Mouse (Mus musculus) heart, postnatal 25 days (tissue): Measurements from ENCODE around the gene Stk40. TPM values are rescaled to one million over a fixed set of nuclear protein-coding genes. Genes with fewer than 3 reads are reported as not detected.
"Not testable (repeated sequence)": the region's sequence is repeated elsewhere in the genome, so short reads cannot be mapped to it uniquely, and the experiment has no call there.

ENCODE experiments used
- DNase-seq: peaks from one replicate; pipeline ENCODE4 v3.0.0; 2022; ENCODE audit warnings: low spot score
- intact Hi-C: fragments of 180-260 bp; cut with DNase I; formaldehyde crosslinking; loops from one replicate; pipeline ENCODE4 v1.15.1; 2025
- total RNA-seq, 2 experiments: library from RNA; stranded (reverse); gene quantifications; 2 replicates each; pipeline ENCODE4 v1.2.3; 2021

Gene Stk40
- total RNA-seq, 2 experiments from 2014 or later, result 37.6 to 38.7 TPM

DNA sequence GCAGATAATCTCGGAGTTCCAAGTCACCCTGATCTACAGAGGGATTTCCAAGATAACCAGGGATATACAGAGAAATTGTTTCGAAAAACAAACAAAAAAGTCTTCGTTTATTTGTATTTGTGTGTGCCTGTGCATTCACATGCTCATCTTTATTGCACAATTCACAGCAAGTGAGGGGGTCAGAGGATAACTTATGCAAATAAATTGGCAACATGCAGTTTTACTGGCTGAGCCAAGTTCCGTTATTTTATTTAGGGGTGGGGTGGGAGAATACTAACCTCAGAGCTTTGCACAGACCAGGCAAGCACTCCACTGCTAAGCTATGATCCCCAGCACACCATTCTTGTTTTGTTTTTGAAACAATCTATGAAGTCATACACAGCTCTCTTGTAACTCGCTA lies 70.0 kb downstream of the Stk40 start:
- no peak for DNase-seq
- intact Hi-C loops, result no loop called here

DNA sequence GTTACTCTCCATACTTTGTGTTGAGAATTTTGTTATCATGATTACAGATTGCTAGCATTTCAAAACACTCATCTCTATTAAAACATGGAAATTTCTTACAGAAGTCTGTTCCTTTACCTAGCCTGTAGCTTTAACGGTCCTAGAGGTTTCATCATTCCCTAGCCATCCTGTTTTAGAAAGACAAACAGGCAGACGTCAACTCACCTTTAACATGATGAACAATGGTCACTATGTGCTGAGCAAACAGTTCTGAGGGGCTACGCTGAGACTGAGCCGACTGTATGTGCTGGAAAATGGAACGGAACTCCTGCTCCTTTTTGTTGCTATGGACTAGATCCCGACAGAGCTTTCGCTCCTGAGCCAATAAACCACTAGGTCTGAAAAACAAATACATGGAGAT lies 72.2 kb downstream of the Stk40 start:
- intact Hi-C loops, DNase-seq: not testable (repeated sequence)

DNA sequence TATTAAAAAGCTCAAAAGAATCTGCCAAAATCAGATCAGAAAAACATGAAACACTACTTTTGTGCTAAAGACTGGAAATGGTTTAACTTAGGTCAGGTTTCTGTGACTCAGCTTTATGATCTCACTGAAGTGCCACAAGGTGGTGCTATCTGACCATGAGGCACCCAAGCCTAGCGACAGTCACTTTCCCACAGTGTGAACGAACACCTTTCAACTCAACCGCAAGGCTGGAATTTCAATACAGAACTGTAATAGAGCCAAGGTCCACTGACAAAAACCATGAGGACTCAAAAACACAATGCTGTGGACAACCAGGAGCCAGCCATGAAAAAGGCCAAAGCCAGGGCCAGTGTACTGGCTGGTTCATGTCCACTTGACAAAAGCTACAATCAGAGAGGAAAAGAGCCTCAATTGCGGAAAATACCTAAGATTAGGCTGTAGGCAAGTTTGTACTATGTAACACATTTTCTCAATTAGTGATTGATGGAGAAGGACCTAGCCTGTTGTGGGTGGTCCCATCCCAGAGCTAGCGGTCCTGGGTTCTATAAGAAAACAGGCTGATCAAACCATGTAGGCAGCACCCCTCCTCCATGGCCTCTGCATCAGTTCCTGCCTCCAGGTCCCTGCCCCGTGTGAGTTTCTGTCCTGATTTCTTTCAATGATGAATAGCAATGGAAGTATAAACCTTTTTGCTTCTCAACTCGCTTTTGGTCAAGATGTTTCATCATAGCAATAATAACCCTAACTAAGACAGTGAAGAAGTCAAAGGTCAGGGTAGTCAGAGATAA lies 77.6 kb downstream of the Stk40 start:
- DNase-seq, result no peak
- intact Hi-C loops, result loop anchor here (1.0 kb wide), 2 partner anchors 80 to 129 kb away; no protein-coding TSS in a partner anchor

DNA sequence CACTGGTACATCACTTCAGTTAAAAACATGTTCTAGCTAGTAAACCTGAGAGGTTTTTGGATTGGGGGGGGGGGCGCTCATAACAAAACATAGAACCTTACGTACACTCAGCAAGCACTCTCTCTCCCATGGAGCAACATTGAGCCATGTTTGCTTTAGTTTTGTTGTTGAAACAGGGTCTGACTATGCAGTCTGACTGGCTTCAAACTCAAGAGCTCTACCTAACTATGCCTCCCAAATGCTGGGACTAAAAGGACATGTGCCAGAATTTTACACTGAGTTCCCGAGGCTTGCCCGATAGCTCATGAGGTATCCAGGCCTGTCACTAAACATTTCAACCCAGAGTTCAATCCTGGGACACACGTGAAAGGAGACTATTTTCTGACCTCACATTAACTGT lies 79.3 kb downstream of the Stk40 start:
- intact Hi-C loops, result loop anchor here (2.0 kb wide), 1 partner anchor 44 kb away; no protein-coding TSS in a partner anchor
- DNase-seq, result no peak

DNA sequence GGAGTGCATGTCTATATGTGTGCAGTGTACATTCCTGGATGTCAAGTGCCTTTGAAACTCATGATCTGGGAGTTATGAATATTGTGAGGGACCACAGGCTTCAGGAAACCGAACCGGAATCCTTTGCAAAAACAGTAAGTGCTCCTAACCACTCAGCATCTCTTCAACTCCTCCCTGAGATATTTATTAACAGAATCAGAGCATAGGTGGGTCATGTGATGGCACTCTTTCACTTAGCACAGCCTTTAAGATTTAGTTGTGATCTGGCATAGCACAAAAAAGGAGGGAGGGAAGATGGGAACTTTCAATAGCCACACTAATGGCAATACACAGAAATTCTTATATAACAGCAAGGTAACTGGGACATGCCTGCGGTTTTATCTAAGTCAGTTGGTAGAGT lies 83.3 kb downstream of the Stk40 start:
- intact Hi-C loops, result no loop called here

More for the DNA sequence above, 83.3 kb downstream of the Stk40 start:
- no peak for DNase-seq

Other genes with a start within 250 kb of the Stk40 start
- gene Csf3r, start 79.4 kb upstream of the Stk40 start, total RNA-seq, result under 1 TPM; 0.84 to 0.91 TPM
- gene Mrps15, start 57.0 kb upstream of the Stk40 start, total RNA-seq, result 10 to 100 TPM; 81.2 to 83.1 TPM
- gene Oscp1, start 45.4 kb upstream of the Stk40 start, total RNA-seq, result 1 to 10 TPM; 1.1 to 1.7 TPM
- 10 to 100 TPM; 10.7 to 12.1 TPM for gene Lsm10, start 7.3 kb upstream of the Stk40 start, total RNA-seq
- gene Eva1b, start 43.8 kb downstream of the Stk40 start, total RNA-seq, result 10 to 100 TPM; 15.2 to 17.6 TPM
- 1 to 10 TPM; 1.9 to 3.1 TPM for gene Sh3d21, start 59.5 kb downstream of the Stk40 start, total RNA-seq
- 100 to 1,000 TPM; 108 to 111 TPM for gene Thrap3, start 98.8 kb downstream of the Stk40 start, total RNA-seq
- gene Map7d1, start 152.4 kb downstream of the Stk40 start, total RNA-seq, result 100 to 1,000 TPM; 255 to 285 TPM
- 10 to 100 TPM; 43.2 to 47.1 TPM for gene Trappc3, start 158.4 kb downstream of the Stk40 start, total RNA-seq
- under 1 TPM; 0.75 to 0.81 TPM for gene Col8a2, start 182.8 kb downstream of the Stk40 start, total RNA-seq
- 10 to 100 TPM; 11.4 to 11.9 TPM for gene Adprhl2, start 217.7 kb downstream of the Stk40 start, total RNA-seq
- gene Tekt2, start 221.7 kb downstream of the Stk40 start, total RNA-seq, result under 1 TPM; 0.28 to 0.44 TPM